Mouse (Mus musculus) intestine, embryonic 14.5 days (tissue): ENCODE data around the gene Hist1h2an. TPM values are rescaled to one million over a fixed set of nuclear protein-coding genes. Genes with fewer than 3 reads are reported as not detected.
"Not testable (repeated sequence)": the region's sequence is repeated elsewhere in the genome, so short reads cannot be mapped to it uniquely, and the experiment has no call there.

Experiments used
- ATAC-seq: fragments of 200-750 bp; cut with Nextera tagmentation; replicated peaks from 2 replicates; pipeline ENCODE4 v1.8.0; 2017; ENCODE audit warnings: low read depth, moderate number of reproducible peaks, moderate TSS enrichment, moderate library complexity; ENCODE audit not compliant: low FRiP score, low TSS enrichment
- DNase-seq: peaks from one replicate; pipeline ENCODE4 v3.0.0-alpha.2; 2018; ENCODE audit warnings: low spot score
- H3K27ac ChIP-seq: fragments of 300-500 bp; sonication (generic); 2 replicates; pipeline ENCODE4 v1.5.1; 2014; ENCODE audit warnings: low read depth, mild to moderate bottlenecking, control low read depth
- H3K27me3 ChIP-seq: fragments of 300-500 bp; sonication (generic); replicated peaks from 2 replicates; pipeline ENCODE4 v1.6.1; 2014; ENCODE audit warnings: low read length, control low read depth; ENCODE audit not compliant: control insufficient read depth, insufficient read depth
- H3K36me3 ChIP-seq: fragments of 300-500 bp; sonication (generic); 2 replicates; pipeline ENCODE4 v1.6.1; 2014; ENCODE audit warnings: low read length, control low read depth; ENCODE audit not compliant: control insufficient read depth, insufficient read depth
- H3K4me1 ChIP-seq: fragments of 300-500 bp; sonication (generic); replicated peaks from 2 replicates; pipeline ENCODE4 v1.6.1; 2014; ENCODE audit warnings: low read length, control low read depth, mixed read lengths; ENCODE audit not compliant: control insufficient read depth, insufficient read depth
- H3K4me2 ChIP-seq: fragments of 300-500 bp; sonication (generic); 2 replicates; pipeline ENCODE4 v1.6.1; 2014; ENCODE audit warnings: low read length
- H3K4me3 ChIP-seq: fragments of 300-500 bp; sonication (generic); 2 replicates; pipeline ENCODE4 v1.5.1; 2014; ENCODE audit warnings: low read depth, low read length, control low read depth, mixed read lengths
- H3K9ac ChIP-seq: fragments of 300-500 bp; sonication (generic); 2 replicates; pipeline ENCODE4 v1.6.1; 2014; ENCODE audit warnings: mild to moderate bottlenecking, low read length
- H3K9me3 ChIP-seq: fragments of 300-500 bp; sonication (generic); 2 replicates; pipeline ENCODE4 v1.6.1; 2016; ENCODE audit warnings: low read length, control low read depth; ENCODE audit not compliant: control insufficient read depth
- WGBS: fragments of 180-500 bp; shearing (Covaris S2); extraction: QIAGEN DNeasy Blood & Tissue Kit; methylation state at CpG from one replicate; pipeline ENCODE4 v1.1.7; 2014; 5-methylcytosine and 5-hydroxymethylcytosine counted together
- polyA plus RNA-seq: library from polyadenylated mRNA; unstranded; fragments of >200 nt; fragmentation: Nextera tagmentation; extraction: Ambion mirVana; gene quantifications from 2 replicates; pipeline ENCODE4 v1.2.1, GENCODE M21; 2014

Hist1h2an gene
- polyA plus RNA-seq, 1 experiment from 2014 or later = not detected

DNA sequence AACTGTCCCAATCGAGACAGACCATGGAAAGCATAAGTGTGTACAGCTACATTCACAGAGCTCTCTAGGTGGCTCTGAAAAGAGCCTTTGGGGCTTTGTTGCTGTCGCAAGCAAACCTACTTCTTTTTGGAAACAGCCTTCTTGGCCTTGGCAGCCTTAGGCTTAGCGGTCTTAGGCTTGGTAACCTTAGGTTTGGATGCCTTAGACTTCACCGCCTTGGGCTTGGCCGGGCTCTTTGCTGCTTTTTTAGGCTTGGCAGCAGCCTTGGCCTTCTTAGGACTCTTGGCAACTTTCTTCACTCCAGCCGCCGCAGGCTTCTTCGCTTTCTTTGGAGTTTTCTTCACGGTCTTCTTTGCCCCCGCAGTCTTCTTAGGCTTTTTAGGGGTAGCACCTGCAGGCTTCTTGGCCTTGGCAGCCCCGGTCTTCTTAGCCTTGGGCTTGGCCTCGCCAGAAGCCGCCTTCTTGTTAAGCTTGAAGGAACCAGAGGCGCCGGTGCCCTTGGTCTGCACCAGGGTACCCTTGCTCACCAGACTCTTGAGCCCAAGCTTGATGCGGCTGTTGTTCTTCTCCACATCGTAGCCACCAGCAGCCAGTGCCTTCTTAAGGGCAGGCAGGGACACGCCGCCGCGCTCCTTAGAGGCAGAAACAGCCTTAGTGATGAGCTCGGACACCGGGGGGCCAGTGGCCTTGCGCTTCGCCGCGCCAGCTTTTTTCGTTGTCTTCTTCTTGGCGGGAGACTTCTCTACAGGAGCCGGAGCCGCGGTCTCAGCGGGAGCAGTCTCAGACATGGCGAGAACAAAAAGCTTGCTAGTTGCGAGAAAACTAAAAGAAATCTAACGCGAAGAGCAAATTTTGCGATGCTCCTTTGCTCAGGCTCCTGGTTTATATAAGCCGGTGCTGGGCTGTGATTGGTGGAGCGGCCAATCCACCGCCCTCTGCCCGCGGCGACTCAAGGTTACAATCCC is 7.0 kb downstream of the Hist1h2an start, which contains the start of gene Hist1h1b:
TSS of gene Hist1h1b (minus strand) at position 859 of the 965 bp plus-strand sequence.
- no peaks in the 10 kb centered on the region for H3K9me3 ChIP-seq
- H3K4me2 ChIP-seq = peak within 1 kb of the TSS; percentile 95
- ATAC-seq (peak; percentile 43), DNase-seq (peak; percentile 91)
- H3K4me3 ChIP-seq = peak within 1 kb of the TSS; percentile 61
- peaks cover 14% of the 10 kb centered on the region for H3K4me1 ChIP-seq
- H3K9ac ChIP-seq = peak within 1 kb of the TSS; percentile 97
- no peaks in the 10 kb centered on the region for H3K36me3 ChIP-seq
- WGBS = under 1% methylated on average over 44 of the region's 44 CpGs
- no peaks in the 10 kb centered on the region for H3K27me3 ChIP-seq
- H3K27ac ChIP-seq = peak within 1 kb of the TSS; percentile 97

DNA sequence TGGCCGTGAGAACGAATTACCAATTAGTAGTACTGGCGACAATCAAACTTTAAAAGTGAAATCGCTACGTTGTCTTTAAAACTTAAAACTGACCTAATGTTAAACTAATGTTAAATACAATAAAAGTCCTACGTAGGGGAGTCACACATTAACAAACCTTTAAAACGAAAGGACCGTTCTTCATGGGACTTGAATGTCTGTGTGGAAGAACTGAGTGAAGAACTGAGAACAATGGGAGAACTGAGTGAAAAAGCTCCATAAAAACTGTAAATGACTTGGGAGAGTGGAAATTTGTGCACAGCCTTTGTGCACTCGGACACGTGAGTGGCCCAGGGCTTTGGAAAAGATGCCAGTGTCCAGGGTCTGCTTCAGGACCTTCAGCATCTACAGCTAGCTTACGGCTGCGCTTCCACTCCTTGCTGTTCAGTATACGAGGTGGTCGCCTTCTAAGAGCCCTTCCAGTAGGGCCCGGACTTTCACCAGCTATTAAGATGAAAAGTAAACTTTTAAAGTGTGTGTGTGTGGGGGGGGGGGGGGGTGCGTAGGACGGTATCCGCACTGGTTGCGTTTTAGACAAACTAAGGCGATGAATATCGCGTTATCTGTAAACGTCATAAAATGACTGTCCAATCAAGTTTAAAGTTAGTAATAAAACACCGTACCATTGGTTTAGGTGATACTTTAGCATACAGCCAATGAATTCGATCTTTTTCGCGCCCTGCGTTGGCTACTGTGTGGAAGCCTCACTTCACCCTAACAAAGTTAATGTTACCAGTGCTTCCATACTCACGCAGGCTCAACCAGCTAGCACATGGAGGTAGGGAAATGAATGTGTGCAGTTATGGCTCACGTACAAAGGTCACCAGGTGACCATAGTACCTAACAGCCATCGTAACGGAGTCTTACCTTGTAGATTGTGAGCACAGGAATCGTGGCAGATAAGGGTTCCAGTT is 7.9 kb downstream of the Hist1h2an start:
- ATAC-seq = peak; percentile 83

DNA sequence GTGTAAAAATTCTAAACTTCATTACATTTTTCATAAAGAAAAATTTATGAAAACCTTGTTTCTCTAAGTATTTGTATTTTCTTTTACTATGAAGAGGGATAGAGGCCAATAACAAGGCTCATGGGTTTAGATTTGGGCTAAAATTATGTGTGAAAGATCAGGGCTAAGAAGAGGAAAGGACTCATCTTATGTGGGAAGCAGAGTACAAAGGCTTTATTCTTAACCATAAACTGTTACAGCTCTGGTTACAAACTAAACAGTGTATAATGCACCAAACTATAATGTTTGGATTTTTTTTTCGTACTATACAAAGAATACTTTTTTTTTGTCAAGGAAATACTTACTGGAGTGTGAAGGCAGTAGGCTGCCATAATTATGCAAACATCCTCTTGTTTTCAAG is 31.3 kb downstream of the Hist1h2an start:
- Histone ChIP-seq H3K4me3 (no peak overlapping the region), H3K4me2 (peak overlapping the region; percentile 66)

More for the DNA sequence above, 7.9 kb downstream of the Hist1h2an start:
- Histone ChIP-seq H3K4me2 (peak overlapping the region; percentile 95), H3K27me3 (no peaks in the 10 kb centered on the region), H3K9ac (peak overlapping the region; percentile 97), H3K4me3 (peak overlapping the region; percentile 61), H3K4me1 (peaks cover 9% of the 10 kb centered on the region), H3K36me3 (no peaks in the 10 kb centered on the region), H3K9me3 (no peaks in the 10 kb centered on the region), H3K27ac (peak overlapping the region; percentile 97)
- 5% methylated on average over 33 of the region's 33 CpGs for WGBS
- peak; percentile 88 for DNase-seq

DNA sequence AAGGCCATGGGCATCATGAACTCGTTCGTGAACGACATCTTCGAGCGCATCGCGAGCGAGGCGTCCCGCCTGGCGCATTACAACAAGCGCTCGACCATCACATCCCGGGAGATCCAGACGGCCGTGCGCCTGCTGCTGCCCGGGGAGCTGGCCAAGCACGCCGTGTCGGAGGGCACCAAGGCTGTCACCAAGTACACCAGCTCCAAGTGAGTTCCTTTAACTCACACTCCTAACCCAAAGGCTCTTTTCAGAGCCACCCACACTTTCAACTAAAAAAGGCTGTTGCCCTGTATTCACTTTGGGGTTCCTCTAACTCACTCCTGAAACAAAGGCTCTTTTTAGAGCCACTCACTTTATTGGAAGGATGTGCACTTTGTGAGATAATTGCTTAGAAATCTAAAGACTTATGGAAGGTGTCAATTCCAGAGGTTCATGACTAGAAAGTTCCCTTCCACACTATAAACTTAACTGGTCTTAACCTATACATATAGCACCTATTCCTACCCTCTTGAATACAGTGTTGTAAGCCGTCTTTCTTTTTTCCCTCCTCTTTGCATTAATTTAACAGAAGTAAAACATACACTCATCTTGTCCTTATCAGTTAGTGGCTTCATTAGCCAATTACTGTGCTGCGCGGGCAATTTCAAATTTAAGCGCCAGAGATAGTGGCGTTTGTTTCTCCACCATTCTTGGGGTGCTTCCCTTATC is 32.6 kb downstream of the Hist1h2an start:
- Histone ChIP-seq H3K27ac (peak overlapping the region; percentile 89), H3K9ac (peak overlapping the region; percentile 69), H3K4me3 (peak overlapping the region; percentile 45), H3K4me1 (peaks cover 16% of the 10 kb centered on the region), H3K4me2 (peak overlapping the region; percentile 70)
- not testable (repeated sequence) for H3K27me3 ChIP-seq, H3K9me3 ChIP-seq, H3K36me3 ChIP-seq, ATAC-seq
- peak; percentile 68 for DNase-seq
- 5% methylated on average over 15 of the region's 26 CpGs for WGBS

More for the DNA sequence above, 31.3 kb downstream of the Hist1h2an start:
- Histone ChIP-seq H3K9ac (no peak overlapping the region), H3K36me3 (no peaks in the 10 kb centered on the region), H3K4me1 (peaks cover 14% of the 10 kb centered on the region), H3K27ac (no peak overlapping the region), H3K27me3 (no peaks in the 10 kb centered on the region), H3K9me3 (no peaks in the 10 kb centered on the region)
- 74% methylated on average over 1 of the region's 1 CpGs for WGBS
- ATAC-seq (no peak), DNase-seq (no peak)

DNA sequence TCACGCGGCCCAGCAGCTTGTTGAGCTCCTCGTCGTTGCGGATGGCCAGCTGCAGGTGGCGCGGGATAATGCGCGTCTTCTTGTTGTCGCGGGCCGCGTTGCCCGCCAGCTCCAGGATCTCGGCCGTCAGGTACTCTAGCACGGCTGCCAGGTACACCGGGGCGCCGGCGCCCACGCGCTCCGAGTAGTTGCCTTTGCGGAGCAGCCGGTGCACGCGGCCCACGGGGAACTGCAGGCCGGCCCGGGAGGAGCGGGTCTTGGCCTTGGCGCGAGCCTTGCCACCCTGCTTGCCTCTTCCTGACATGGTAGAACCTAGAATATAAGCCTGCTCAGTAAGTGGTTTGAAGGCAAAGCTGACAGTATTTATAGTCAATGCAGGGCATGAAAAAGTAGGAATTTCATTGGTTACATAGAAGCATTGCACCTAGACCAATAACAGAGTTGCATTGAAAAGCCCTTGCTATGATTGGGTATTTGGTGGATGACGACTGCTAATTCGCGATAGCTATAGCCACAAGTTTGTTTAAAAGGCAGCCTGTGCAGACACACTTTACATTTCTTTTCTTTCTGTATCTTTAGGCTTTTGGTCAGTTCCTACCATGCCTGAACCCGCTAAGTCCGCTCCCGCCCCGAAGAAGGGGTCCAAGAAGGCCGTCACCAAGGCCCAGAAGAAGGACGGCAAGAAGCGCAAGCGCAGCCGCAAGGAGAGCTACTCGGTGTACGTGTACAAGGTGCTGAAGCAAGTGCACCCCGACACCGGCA is 33.3 kb downstream of the Hist1h2an start, which contains the start of the genes Hist1h2ak and Hist1h2bn:
TSS of gene Hist1h2ak (minus strand) at position 304 of the 762 bp plus-strand sequence.
TSS of gene Hist1h2bn (plus strand) at position 600 of the 762 bp plus-strand sequence.
- not testable (repeated sequence) for H3K9me3 ChIP-seq, H3K27me3 ChIP-seq, H3K36me3 ChIP-seq
- H3K4me2 ChIP-seq = peak within 1 kb of the TSS; percentile 70
- peak within 1 kb of the TSS; percentile 89 for H3K27ac ChIP-seq
- peak within 1 kb of the TSS; percentile 45 for H3K4me3 ChIP-seq
- peaks cover 20% of the 10 kb centered on the region for H3K4me1 ChIP-seq
- under 1% methylated on average over 46 of the region's 50 CpGs for WGBS
- ATAC-seq (peak; percentile 93), DNase-seq (peak; percentile 87)
- H3K9ac ChIP-seq = peak within 1 kb of the TSS; percentile 69

DNA sequence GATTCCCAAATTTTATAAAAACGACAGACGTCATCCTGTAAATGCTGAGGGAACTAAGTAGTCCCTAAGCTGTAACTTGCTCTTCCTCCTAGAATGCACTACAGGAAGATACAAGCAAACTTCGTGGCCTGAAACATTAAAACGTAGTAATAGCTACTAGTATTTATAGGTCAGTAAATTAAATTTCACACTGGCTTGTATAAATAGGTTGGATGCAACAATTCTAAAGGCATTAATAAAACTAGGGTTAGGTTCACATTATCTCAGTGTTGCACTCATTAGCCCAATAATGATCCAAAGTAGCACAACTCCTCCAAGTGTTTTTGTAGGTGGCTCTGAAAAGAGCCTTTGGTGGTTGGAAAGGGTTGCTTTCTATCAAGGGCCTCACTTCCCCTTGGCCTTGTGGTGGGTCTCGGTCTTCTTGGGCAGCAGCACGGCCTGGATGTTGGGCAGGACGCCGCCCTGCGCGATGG is 33.9 kb downstream of the Hist1h2an start:
- Histone ChIP-seq H3K4me2 (peak overlapping the region; percentile 70), H3K27ac (peak overlapping the region; percentile 89), H3K9me3 (no peaks in the 10 kb centered on the region), H3K4me3 (peak overlapping the region; percentile 41), H3K36me3 (no peaks in the 10 kb centered on the region), H3K4me1 (peaks cover 24% of the 10 kb centered on the region), H3K27me3 (no peaks in the 10 kb centered on the region), H3K9ac (peak overlapping the region; percentile 69)
- WGBS = 2% methylated on average over 10 of the region's 10 CpGs
- ATAC-seq = no peak
- peak; percentile 66 for DNase-seq

DNA sequence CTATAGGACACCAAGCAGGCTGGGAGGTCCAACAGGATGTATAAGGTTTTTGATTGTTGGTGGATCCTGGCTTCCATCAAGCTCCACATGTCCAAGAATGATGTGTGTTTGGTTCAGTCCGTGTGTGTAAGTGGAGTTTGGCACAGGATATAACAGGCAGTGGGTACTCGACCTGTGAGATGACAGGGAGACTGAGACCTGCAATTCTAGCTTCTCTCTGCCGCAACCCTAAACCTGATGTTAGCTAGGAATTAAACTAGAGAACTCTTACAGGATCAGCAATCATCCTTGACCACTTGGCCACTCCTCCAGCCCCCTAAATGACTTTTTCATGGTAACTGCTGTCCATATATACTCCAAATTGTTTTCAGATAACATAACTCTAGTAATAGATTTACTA is 34.7 kb downstream of the Hist1h2an start:
- Histone ChIP-seq H3K36me3 (no peaks in the 10 kb centered on the region), H3K4me3 (peak overlapping the region; percentile 41), H3K9ac (peak overlapping the region; percentile 69), H3K27ac (peak overlapping the region; percentile 89), H3K27me3 (no peaks in the 10 kb centered on the region), H3K4me1 (peaks cover 24% of the 10 kb centered on the region), H3K9me3 (no peaks in the 10 kb centered on the region), H3K4me2 (peak overlapping the region; percentile 70)
- 23% methylated on average over 3 of the region's 3 CpGs for WGBS
- ATAC-seq = no peak
- DNase-seq = no peak
